Mouse (Mus musculus) midbrain, embryonic 12.5 days (tissue): Measurements from ENCODE around the gene Xntrpc. TPM values are rescaled to one million over a fixed set of nuclear protein-coding genes. Genes with fewer than 3 reads are reported as not detected.
"Not testable (repeated sequence)": the region's sequence is repeated elsewhere in the genome, so short reads cannot be mapped to it uniquely, and the experiment has no call there.

Experiments used
- ATAC-seq: fragments of 200-750 bp; cut with Nextera tagmentation; 2 replicates; pipeline ENCODE4 v1.8.0; 2017; ENCODE audit warnings: low read depth, moderate TSS enrichment, moderate library complexity; ENCODE audit not compliant: low FRiP score
- H3K27ac ChIP-seq: fragments of 300-500 bp; sonication (generic); replicated peaks from 2 replicates; pipeline ENCODE4 v1.5.1; 2016; ENCODE audit warnings: mild to moderate bottlenecking
- H3K27me3 ChIP-seq: fragments of 300-500 bp; sonication (generic); 2 replicates; pipeline ENCODE4 v1.6.1; 2016; ENCODE audit warnings: mild to moderate bottlenecking
- H3K36me3 ChIP-seq: fragments of 300-500 bp; sonication (generic); 2 replicates; pipeline ENCODE4 v1.6.1; 2016
- H3K4me1 ChIP-seq: fragments of 300-500 bp; sonication (generic); 2 replicates; pipeline ENCODE4 v1.6.1; 2016
- H3K4me2 ChIP-seq: fragments of 300-500 bp; sonication (generic); replicated peaks from 2 replicates; pipeline ENCODE4 v1.6.1; 2016; ENCODE audit warnings: mild to moderate bottlenecking, moderate library complexity
- H3K4me3 ChIP-seq: fragments of 300-500 bp; sonication (generic); 2 replicates; pipeline ENCODE4 v1.5.1; 2016; ENCODE audit warnings: mild to moderate bottlenecking
- H3K9ac ChIP-seq: fragments of 300-500 bp; sonication (generic); replicated peaks from 2 replicates; pipeline ENCODE4 v1.6.1; 2016; ENCODE audit warnings: mild to moderate bottlenecking, moderate library complexity
- H3K9me3 ChIP-seq: fragments of 300-500 bp; sonication (generic); 2 replicates; pipeline ENCODE4 v1.6.1; 2016; ENCODE audit warnings: mild to moderate bottlenecking
- WGBS: fragments of 180-500 bp; shearing (Covaris S2); methylation state at CpG from one replicate; pipeline ENCODE4 v1.1.7; 2016; 5-methylcytosine and 5-hydroxymethylcytosine counted together
- polyA plus RNA-seq: library from polyadenylated mRNA; unstranded; fragments of >200 nt; fragmentation: Nextera tagmentation; extraction: Ambion mirVana; gene quantifications from 2 replicates; pipeline ENCODE4 v1.2.1, GENCODE M21; 2016

Gene Xntrpc
- polyA plus RNA-seq: 1.3 and 2.2 TPM in 2 replicates

- peak; percentile 99 for ATAC-seq
- H3K9ac ChIP-seq: peak within 1 kb of the TSS; percentile 67
- peaks cover 22% of the 10 kb centered on the region for H3K4me1 ChIP-seq
- no peaks in the 10 kb centered on the region for H3K9me3 ChIP-seq
- peak within 1 kb of the TSS; percentile 72 for H3K4me2 ChIP-seq
- under 1% methylated on average over 56 of the region's 56 CpGs for WGBS
- peak within 1 kb of the TSS; percentile 66 for H3K4me3 ChIP-seq
- peak within 1 kb of the TSS; percentile 77 for H3K27ac ChIP-seq
- H3K36me3 ChIP-seq: no peaks in the 10 kb centered on the region
- H3K27me3 ChIP-seq: no peaks in the 10 kb centered on the region
Measured at GRCm38 (mm10) chr7:102065046-102065891, at the start of gene Xntrpc, which contains the start of the genes Rnf121 and Xndc1. Xntrpc (plus strand) TSS chr7:102065713. Rnf121 (minus strand) TSS chr7:102065469. Xndc1 (plus strand) TSS chr7:102065511.

- Histone ChIP-seq H3K27me3 (no peaks in the 10 kb centered on the region), H3K4me1 (no peaks in the 10 kb centered on the region), H3K36me3 (peaks cover 88% of the 10 kb centered on the region), H3K9ac (no peak overlapping the region), H3K4me2 (no peak overlapping the region), H3K9me3 (no peaks in the 10 kb centered on the region), H3K4me3 (no peak overlapping the region), H3K27ac (no peak overlapping the region)
- 85% methylated on average over 4 of the region's 4 CpGs for WGBS
- ATAC-seq: no peak
Measured at GRCm38 (mm10) chr7:102016936-102017335, 48.6 kb upstream of the Xntrpc start.

GRCm38 (mm10) chr7:102017452-102017851 is 48.1 kb upstream of the Xntrpc start:
- H3K9ac ChIP-seq: no peak overlapping the region
- peaks cover 88% of the 10 kb centered on the region for H3K36me3 ChIP-seq
- H3K27ac ChIP-seq: no peak overlapping the region
- no peak for ATAC-seq
- H3K4me1 ChIP-seq: no peaks in the 10 kb centered on the region
- H3K4me3 ChIP-seq: no peak overlapping the region
- 92% methylated on average over 5 of the region's 5 CpGs for WGBS
- H3K4me2 ChIP-seq: no peak overlapping the region
- no peaks in the 10 kb centered on the region for H3K9me3 ChIP-seq
- no peaks in the 10 kb centered on the region for H3K27me3 ChIP-seq

GRCm38 (mm10) chr7:102018034-102018433 is 47.5 kb upstream of the Xntrpc start:
- no peaks in the 10 kb centered on the region for H3K4me1 ChIP-seq
- no peak overlapping the region for H3K4me2 ChIP-seq
- peaks cover 88% of the 10 kb centered on the region for H3K36me3 ChIP-seq
- no peak overlapping the region for H3K9ac ChIP-seq
- ATAC-seq: no peak
- WGBS: 89% methylated on average over 7 of the region's 7 CpGs
- no peak overlapping the region for H3K4me3 ChIP-seq
- H3K27ac ChIP-seq: no peak overlapping the region
- H3K9me3 ChIP-seq: no peaks in the 10 kb centered on the region
- no peaks in the 10 kb centered on the region for H3K27me3 ChIP-seq

- 86% methylated on average over 3 of the region's 3 CpGs for WGBS
- peaks cover 88% of the 10 kb centered on the region for H3K36me3 ChIP-seq
- H3K4me1 ChIP-seq: no peaks in the 10 kb centered on the region
- no peaks in the 10 kb centered on the region for H3K9me3 ChIP-seq
- no peak within 1 kb of the TSS for H3K27ac ChIP-seq
- no peak within 1 kb of the TSS for H3K9ac ChIP-seq
- no peak within 1 kb of the TSS for H3K4me2 ChIP-seq
- H3K27me3 ChIP-seq: no peaks in the 10 kb centered on the region
- H3K4me3 ChIP-seq: no peak within 1 kb of the TSS
- no peak for ATAC-seq
Measured at GRCm38 (mm10) chr7:102018590-102018989, 46.9 kb upstream of the Xntrpc start, which contains the start of gene Il18bp. Il18bp (minus strand) TSS chr7:102018690.

GRCm38 (mm10) chr7:102019362-102019761 is 46.2 kb upstream of the Xntrpc start:
- WGBS: 67% methylated on average over 3 of the region's 3 CpGs
- no peaks in the 10 kb centered on the region for H3K27me3 ChIP-seq
- H3K4me1 ChIP-seq: no peaks in the 10 kb centered on the region
- ATAC-seq: no peak
- H3K9me3 ChIP-seq: no peaks in the 10 kb centered on the region
- H3K27ac ChIP-seq: no peak overlapping the region
- no peak overlapping the region for H3K4me3 ChIP-seq
- peaks cover 87% of the 10 kb centered on the region for H3K36me3 ChIP-seq
- H3K4me2 ChIP-seq: no peak overlapping the region
- H3K9ac ChIP-seq: no peak overlapping the region

GRCm38 (mm10) chr7:102020934-102021333 is 44.6 kb upstream of the Xntrpc start:
- not testable (repeated sequence) for H3K4me3 ChIP-seq, H3K27ac ChIP-seq, H3K9me3 ChIP-seq, H3K4me1 ChIP-seq, H3K9ac ChIP-seq, H3K27me3 ChIP-seq, H3K4me2 ChIP-seq, ATAC-seq
- 98% methylated on average over 2 of the region's 2 CpGs for WGBS
- H3K36me3 ChIP-seq: peaks cover 82% of the 10 kb centered on the region

- H3K36me3 ChIP-seq: peaks cover 73% of the 10 kb centered on the region
- 96% methylated on average over 9 of the region's 9 CpGs for WGBS
- no peaks in the 10 kb centered on the region for H3K9me3 ChIP-seq
- no peak overlapping the region for H3K9ac ChIP-seq
- no peaks in the 10 kb centered on the region for H3K4me1 ChIP-seq
- H3K4me2 ChIP-seq: no peak overlapping the region
- no peaks in the 10 kb centered on the region for H3K27me3 ChIP-seq
- H3K4me3 ChIP-seq: no peak overlapping the region
- H3K27ac ChIP-seq: no peak overlapping the region
- no peak for ATAC-seq
Measured at GRCm38 (mm10) chr7:102023821-102024220, 41.7 kb upstream of the Xntrpc start.

- Histone ChIP-seq H3K4me2 (no peak overlapping the region), H3K27me3 (no peaks in the 10 kb centered on the region), H3K4me1 (no peaks in the 10 kb centered on the region), H3K36me3 (peaks cover 68% of the 10 kb centered on the region), H3K27ac (no peak overlapping the region), H3K4me3 (no peak overlapping the region), H3K9ac (no peak overlapping the region), H3K9me3 (no peaks in the 10 kb centered on the region)
- no peak for ATAC-seq
- 93% methylated on average over 2 of the region's 2 CpGs for WGBS
Measured at GRCm38 (mm10) chr7:102025187-102026119, 40.1 kb upstream of the Xntrpc start.

- WGBS: 89% methylated on average over 1 of the region's 1 CpGs
- no peaks in the 10 kb centered on the region for H3K4me1 ChIP-seq
- no peak for ATAC-seq
Measured at GRCm38 (mm10) chr7:102034904-102035303, 30.6 kb upstream of the Xntrpc start.

GRCm38 (mm10) chr7:102035534-102035933 is 30.0 kb upstream of the Xntrpc start:
- ATAC-seq: no peak
- no peak overlapping the region for H3K4me2 ChIP-seq
- H3K9me3 ChIP-seq: no peaks in the 10 kb centered on the region
- no peak overlapping the region for H3K27ac ChIP-seq
- H3K27me3 ChIP-seq: no peaks in the 10 kb centered on the region
- no peak overlapping the region for H3K9ac ChIP-seq
- WGBS: 93% methylated on average over 2 of the region's 2 CpGs
- no peak overlapping the region for H3K4me3 ChIP-seq
- no peaks in the 10 kb centered on the region for H3K4me1 ChIP-seq
- peaks cover 99% of the 10 kb centered on the region for H3K36me3 ChIP-seq

More at GRCm38 (mm10) chr7:102034904-102035303, 30.6 kb upstream of the Xntrpc start:
- Histone ChIP-seq H3K9ac (no peak overlapping the region), H3K9me3 (no peaks in the 10 kb centered on the region), H3K4me2 (no peak overlapping the region), H3K36me3 (peaks cover 96% of the 10 kb centered on the region), H3K4me3 (no peak overlapping the region), H3K27me3 (no peaks in the 10 kb centered on the region), H3K27ac (no peak overlapping the region)

GRCm38 (mm10) chr7:102037318-102037717 is 28.2 kb upstream of the Xntrpc start:
- H3K9me3 ChIP-seq: no peaks in the 10 kb centered on the region
- WGBS: 88% methylated on average over 3 of the region's 3 CpGs
- no peak overlapping the region for H3K9ac ChIP-seq
- peaks cover 95% of the 10 kb centered on the region for H3K36me3 ChIP-seq
- H3K27ac ChIP-seq: no peak overlapping the region
- no peaks in the 10 kb centered on the region for H3K27me3 ChIP-seq
- H3K4me2 ChIP-seq: no peak overlapping the region
- H3K4me1 ChIP-seq: no peaks in the 10 kb centered on the region
- no peak for ATAC-seq
- H3K4me3 ChIP-seq: no peak overlapping the region
